Mouse (Mus musculus): ENCODE measurements around the gene Dexi. TPM values are rescaled to one million over a fixed set of nuclear protein-coding genes. Genes with fewer than 3 reads are reported as not detected.

Gene Dexi
- polyA plus RNA-seq, 1 experiment, result 1.6 TPM

DNA sequence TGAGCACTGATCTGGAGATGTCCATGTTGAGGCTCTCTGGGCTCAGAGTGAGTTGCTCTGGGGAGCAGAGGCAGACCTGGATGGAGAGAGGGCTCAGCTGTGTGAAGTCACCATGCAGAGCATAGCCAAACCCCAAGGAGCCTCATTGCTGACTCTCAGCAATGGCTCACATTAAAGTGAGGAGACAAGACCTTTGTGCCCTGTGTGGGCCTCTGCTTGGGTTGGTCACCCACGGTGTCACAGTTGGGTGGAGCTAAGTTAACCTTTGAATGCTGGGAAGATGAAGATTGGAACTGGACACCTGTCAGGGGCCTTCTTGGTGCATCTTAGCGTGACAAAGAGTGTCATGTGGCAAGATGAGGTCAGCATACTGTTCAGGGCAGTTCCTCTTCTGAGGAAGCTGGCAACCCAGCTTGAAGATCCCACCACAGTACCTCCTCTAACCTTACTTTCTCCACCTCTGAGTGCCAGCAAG lies 47.0 kb downstream of the Dexi start:
- Histone ChIP-seq H3K27me3 (ENCODE audit: control insufficient read depth) (no peaks in the 10 kb centered on the region), H3K9me3 (ENCODE audit: control insufficient read depth, low read length) (no peaks in the 10 kb centered on the region), H3K36me3 (ENCODE audit: control insufficient read depth) (no peaks in the 10 kb centered on the region), H3K4me1 (ENCODE audit: control insufficient read depth) (no peaks in the 10 kb centered on the region), H3K4me3 (replicated peaks) (no peak overlapping the region)
- TF ChIP-seq GATA1 (IDR thresholded peaks at IDR 0.05; ENCODE audit: low read length), result no peak
- no peak for TF ChIP-seq TAL1 (IDR thresholded peaks at IDR 0.05; ENCODE audit: low read length)

DNA sequence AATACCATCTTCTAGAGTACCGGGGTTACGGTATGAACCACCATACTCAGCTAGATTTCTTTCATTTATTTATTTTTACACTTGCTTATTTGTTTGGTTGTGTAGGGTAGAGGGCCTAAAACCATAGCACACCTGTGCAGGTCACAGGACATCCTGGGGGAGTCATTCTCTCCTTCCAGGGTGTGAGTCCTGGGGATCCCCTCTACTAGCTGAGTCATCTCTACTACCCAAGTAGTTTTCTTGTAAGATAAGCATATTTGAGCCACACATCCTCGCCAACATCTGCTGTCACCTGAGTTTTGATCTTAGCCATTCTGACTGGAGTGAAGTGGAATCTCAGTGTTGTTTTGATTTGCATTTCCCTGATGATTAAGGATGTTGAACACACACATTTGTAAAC lies 50.3 kb downstream of the Dexi start:
- H3K27me3 ChIP-seq (ENCODE audit: control insufficient read depth), result peaks cover 10% of the 10 kb centered on the region; the same call in 1 of the 2 replicates
- H3K9me3 ChIP-seq (ENCODE audit: control insufficient read depth, low read length), result no peaks in the 10 kb centered on the region
- no peaks in the 10 kb centered on the region for H3K36me3 ChIP-seq (ENCODE audit: control insufficient read depth)
- no peak overlapping the region for H3K4me3 ChIP-seq (replicated peaks)
- H3K4me1 ChIP-seq (ENCODE audit: control insufficient read depth), result no peaks in the 10 kb centered on the region
- TF ChIP-seq GATA1 (IDR thresholded peaks at IDR 0.05; ENCODE audit: low read length) (no peak), TAL1 (IDR thresholded peaks at IDR 0.05; ENCODE audit: low read length) (no peak)

DNA sequence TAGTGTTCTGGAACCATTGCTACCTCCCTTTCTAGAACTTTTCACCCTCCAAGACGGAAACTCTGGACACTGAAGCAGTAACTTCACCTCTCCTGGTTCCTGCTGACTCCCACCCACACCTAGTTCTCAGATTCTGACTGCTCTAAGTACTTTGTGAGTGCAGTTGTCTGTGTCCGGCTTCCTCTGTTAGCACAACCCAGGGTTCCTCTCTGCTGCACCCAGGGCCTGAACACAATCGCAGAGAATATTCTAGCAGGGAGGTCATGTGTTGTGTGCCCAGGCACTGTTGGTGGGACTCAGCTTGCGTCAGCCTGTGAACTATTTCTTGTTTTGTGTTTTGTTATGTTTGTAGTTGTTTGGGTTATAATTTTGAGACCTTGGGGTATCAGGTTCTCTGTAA lies 51.1 kb downstream of the Dexi start:
- TF ChIP-seq GATA1 (IDR thresholded peaks at IDR 0.05; ENCODE audit: low read length), result no peak
- no peak for TF ChIP-seq TAL1 (IDR thresholded peaks at IDR 0.05; ENCODE audit: low read length)
- Histone ChIP-seq H3K4me1 (ENCODE audit: control insufficient read depth) (no peaks in the 10 kb centered on the region), H3K9me3 (ENCODE audit: control insufficient read depth, low read length) (no peaks in the 10 kb centered on the region), H3K36me3 (ENCODE audit: control insufficient read depth) (no peaks in the 10 kb centered on the region), H3K4me3 (replicated peaks) (no peak overlapping the region), H3K27me3 (ENCODE audit: control insufficient read depth) (peaks cover 10% of the 10 kb centered on the region; the same call in 1 of the 2 replicates)

DNA sequence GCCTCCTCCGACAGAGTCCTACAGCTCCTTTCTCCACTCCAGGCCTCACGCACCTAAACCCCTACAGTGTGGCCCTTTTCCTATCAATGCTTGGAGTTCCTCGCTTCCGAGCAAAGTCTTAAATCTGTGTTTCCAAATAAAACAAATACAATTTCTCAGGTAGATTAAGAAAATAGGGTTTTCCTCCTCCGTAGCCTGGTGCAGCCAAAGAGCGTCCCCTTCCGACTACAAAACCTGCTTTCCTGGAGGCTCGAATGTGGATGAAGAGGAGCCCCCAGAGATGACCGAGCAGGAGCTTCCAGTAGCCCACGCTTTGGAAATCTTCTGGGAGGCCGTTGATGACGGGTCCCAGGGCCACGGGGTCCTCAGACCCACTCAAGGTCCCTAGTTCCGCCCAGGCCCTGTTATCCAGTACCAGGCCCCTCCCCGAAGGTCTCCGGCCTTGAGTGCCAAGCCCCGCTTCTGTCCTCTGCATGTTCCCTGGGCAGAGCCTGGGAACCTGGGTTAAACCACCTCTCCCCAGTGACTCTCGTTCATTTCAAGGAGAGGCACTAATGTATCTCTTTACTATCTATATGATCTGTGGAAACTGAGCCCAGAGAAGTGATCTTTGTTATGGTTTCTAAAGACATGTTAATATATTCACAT lies 52.2 kb downstream of the Dexi start:
- TF ChIP-seq TAL1 (IDR thresholded peaks at IDR 0.05; ENCODE audit: low read length) (no peak), GATA1 (IDR thresholded peaks at IDR 0.05; ENCODE audit: low read length) (no peak)
- no peaks in the 10 kb centered on the region for H3K4me1 ChIP-seq (ENCODE audit: control insufficient read depth)
- no peaks in the 10 kb centered on the region for H3K36me3 ChIP-seq (ENCODE audit: control insufficient read depth)
- H3K4me3 ChIP-seq (replicated peaks), result no peak overlapping the region
- H3K27me3 ChIP-seq (ENCODE audit: control insufficient read depth), result peaks cover 10% of the 10 kb centered on the region; the same call in 1 of the 2 replicates
- H3K9me3 ChIP-seq (ENCODE audit: control insufficient read depth, low read length), result no peaks in the 10 kb centered on the region

DNA sequence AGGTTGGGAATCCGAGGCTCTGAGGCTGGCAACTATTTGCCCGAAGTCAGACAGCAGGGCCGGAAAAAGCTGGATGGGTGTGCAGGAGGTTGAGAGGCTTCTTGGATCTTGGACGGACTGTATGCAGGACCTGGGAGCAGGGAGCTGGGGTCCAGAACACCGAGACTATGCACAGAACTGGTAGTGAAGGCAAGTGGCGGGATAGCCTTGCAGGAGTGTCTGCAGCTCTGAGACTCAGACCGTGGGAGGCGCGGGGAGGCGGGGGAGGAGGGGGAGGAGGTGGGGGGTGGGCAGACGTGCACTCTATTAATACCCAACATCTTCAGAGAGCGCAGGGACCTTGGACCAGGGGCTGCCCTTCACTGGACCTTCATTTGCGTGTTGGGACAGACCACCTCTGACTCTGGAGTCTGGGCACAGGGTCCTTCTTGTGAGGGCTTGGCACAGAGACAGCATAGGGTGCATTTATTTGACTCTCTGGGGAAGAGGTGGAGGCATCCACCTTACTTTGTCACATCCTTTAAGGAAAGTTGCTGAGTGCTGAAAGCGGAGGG lies 52.9 kb downstream of the Dexi start:
- Histone ChIP-seq H3K4me3 (replicated peaks) (no peak overlapping the region), H3K4me1 (ENCODE audit: control insufficient read depth) (no peaks in the 10 kb centered on the region), H3K27me3 (ENCODE audit: control insufficient read depth) (peaks cover 10% of the 10 kb centered on the region; the same call in 1 of the 2 replicates), H3K36me3 (ENCODE audit: control insufficient read depth) (no peaks in the 10 kb centered on the region), H3K9me3 (ENCODE audit: control insufficient read depth, low read length) (no peaks in the 10 kb centered on the region)
- no peak for TF ChIP-seq GATA1 (IDR thresholded peaks at IDR 0.05; ENCODE audit: low read length)
- TF ChIP-seq TAL1 (IDR thresholded peaks at IDR 0.05; ENCODE audit: low read length), result no peak

DNA sequence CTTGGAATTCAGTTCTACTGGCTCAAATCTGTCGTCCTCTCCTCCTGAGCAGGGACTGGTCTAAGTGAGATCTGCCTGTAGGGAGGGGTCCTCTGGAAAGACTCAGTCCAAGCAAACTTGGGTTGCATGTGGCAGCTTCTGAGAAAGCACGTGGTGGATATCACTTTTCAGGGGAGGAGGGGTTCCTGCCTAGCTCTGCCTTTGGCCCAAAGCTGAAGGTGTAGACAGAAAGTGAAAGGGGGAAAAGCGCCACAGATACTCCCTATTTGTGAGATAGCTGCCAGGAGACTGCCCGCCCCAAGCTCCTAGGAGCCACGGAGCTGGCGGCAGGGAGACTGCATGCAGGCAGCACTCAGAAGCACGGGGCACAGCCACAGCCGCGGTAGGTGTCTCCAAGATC lies 53.4 kb downstream of the Dexi start:
- no peaks in the 10 kb centered on the region for H3K4me1 ChIP-seq (ENCODE audit: control insufficient read depth)
- no peak overlapping the region for H3K4me3 ChIP-seq (replicated peaks)
- no peaks in the 10 kb centered on the region for H3K9me3 ChIP-seq (ENCODE audit: control insufficient read depth, low read length)
- TF ChIP-seq GATA1 (IDR thresholded peaks at IDR 0.05; ENCODE audit: low read length), result no peak
- TF ChIP-seq TAL1 (IDR thresholded peaks at IDR 0.05; ENCODE audit: low read length), result no peak
- peaks cover 10% of the 10 kb centered on the region; the same call in 1 of the 2 replicates for H3K27me3 ChIP-seq (ENCODE audit: control insufficient read depth)
- no peaks in the 10 kb centered on the region for H3K36me3 ChIP-seq (ENCODE audit: control insufficient read depth)

DNA sequence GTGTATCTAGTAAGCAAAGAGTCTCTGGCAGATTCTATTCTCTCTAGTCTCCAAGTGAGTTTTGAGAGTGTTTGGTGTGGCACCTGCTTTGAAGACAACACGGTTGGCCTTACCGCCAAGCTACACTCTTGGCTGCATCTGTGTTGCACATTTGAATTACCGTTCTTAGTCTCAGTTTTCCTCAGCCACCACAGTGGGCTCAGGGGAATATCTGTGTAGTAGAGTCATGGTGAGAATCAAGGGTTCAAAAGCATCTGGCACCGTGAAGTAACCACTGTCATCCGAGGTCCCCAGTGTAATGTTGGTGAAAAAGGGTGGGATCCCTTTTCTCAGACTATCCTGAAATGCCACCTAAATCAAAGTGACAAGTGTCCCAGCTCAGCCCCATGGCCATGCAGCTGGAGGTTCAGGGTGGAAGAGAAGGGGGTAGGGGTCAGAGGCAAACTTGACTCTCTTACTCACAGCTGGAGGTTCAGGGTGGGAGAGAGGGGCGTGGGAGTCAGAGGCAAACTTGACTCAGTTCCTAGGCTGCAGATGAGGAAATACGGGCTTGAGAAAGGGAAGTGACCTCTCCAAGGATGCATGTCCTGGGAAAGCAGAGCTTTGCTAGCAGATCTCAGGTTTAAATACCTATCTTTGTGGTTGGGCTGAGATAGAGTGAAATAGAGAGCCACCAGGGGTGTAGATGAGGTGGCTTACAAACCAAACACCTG lies 53.9 kb downstream of the Dexi start:
- TF ChIP-seq GATA1 (IDR thresholded peaks at IDR 0.05; ENCODE audit: low read length) (no peak), TAL1 (IDR thresholded peaks at IDR 0.05; ENCODE audit: low read length) (no peak)
- H3K36me3 ChIP-seq (ENCODE audit: control insufficient read depth), result no peaks in the 10 kb centered on the region
- H3K9me3 ChIP-seq (ENCODE audit: control insufficient read depth, low read length), result no peaks in the 10 kb centered on the region
- H3K27me3 ChIP-seq (ENCODE audit: control insufficient read depth), result peaks cover 10% of the 10 kb centered on the region; the same call in 1 of the 2 replicates
- H3K4me1 ChIP-seq (ENCODE audit: control insufficient read depth), result no peaks in the 10 kb centered on the region
- H3K4me3 ChIP-seq (replicated peaks), result no peak overlapping the region

DNA sequence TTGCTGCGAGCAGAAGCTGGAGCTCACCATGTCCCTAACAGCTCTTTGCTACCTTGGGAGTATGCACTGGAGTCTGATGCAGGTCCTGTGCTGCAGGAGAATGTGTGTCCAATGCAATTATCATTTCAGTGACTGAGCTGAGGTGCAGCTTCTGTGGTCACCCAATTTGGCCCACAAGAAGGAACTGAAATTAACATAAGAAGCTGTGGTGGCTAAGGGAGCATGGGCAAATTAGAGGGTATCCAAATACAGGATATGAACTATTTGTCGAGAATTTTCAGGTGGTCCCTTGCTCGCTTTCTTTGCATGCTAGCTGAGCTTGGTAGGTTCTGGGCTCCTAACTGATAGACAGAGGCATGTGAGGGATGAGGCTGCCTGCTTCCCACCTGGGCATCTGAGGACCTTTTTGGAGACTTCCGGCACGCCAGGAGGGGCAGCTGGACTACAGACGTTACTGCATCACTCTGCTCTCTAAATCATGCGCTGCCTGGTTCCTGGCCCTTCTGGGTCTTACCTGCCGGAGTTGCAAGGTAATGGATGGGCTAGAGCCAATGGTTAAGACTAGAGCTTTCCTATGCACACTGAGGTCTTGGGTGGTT lies 54.9 kb downstream of the Dexi start:
- TF ChIP-seq GATA1 (IDR thresholded peaks at IDR 0.05; ENCODE audit: low read length) (no peak), TAL1 (IDR thresholded peaks at IDR 0.05; ENCODE audit: low read length) (no peak)
- Histone ChIP-seq H3K4me1 (ENCODE audit: control insufficient read depth) (no peaks in the 10 kb centered on the region), H3K36me3 (ENCODE audit: control insufficient read depth) (no peaks in the 10 kb centered on the region), H3K9me3 (ENCODE audit: control insufficient read depth, low read length) (no peaks in the 10 kb centered on the region), H3K27me3 (ENCODE audit: control insufficient read depth) (peaks cover 10% of the 10 kb centered on the region; the same call in 1 of the 2 replicates), H3K4me3 (replicated peaks) (no peak overlapping the region)

DNA sequence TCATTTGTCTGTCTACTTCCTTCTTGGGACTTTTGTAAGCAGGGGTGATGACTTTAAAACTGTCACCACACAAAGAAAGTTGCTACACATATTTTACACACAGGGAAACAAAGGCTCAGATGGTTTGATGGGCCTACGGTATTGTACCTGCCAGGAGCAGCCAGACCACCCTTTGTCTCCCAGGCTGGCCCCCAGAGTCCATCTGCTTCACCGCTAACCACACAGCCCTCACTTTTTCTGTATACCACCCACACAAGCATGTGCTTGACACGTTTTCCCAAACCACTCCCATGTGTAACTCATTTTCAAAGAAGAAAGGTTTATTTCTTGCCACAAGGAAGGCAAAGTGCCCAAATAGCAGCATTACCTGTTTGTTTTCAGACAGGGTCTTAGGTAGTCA lies 55.9 kb downstream of the Dexi start:
- TF ChIP-seq TAL1 (IDR thresholded peaks at IDR 0.05; ENCODE audit: low read length) (no peak), GATA1 (IDR thresholded peaks at IDR 0.05; ENCODE audit: low read length) (no peak)
- no peaks in the 10 kb centered on the region for H3K4me1 ChIP-seq (ENCODE audit: control insufficient read depth)
- no peaks in the 10 kb centered on the region for H3K9me3 ChIP-seq (ENCODE audit: control insufficient read depth, low read length)

More for the DNA sequence above, 55.9 kb downstream of the Dexi start:
- Histone ChIP-seq H3K27me3 (ENCODE audit: control insufficient read depth) (peaks cover 10% of the 10 kb centered on the region; the same call in 1 of the 2 replicates), H3K36me3 (ENCODE audit: control insufficient read depth) (no peaks in the 10 kb centered on the region), H3K4me3 (replicated peaks) (no peak overlapping the region)
